ENCODE assay signal across 19 mouse cellular contexts in the genomic region with DNA sequence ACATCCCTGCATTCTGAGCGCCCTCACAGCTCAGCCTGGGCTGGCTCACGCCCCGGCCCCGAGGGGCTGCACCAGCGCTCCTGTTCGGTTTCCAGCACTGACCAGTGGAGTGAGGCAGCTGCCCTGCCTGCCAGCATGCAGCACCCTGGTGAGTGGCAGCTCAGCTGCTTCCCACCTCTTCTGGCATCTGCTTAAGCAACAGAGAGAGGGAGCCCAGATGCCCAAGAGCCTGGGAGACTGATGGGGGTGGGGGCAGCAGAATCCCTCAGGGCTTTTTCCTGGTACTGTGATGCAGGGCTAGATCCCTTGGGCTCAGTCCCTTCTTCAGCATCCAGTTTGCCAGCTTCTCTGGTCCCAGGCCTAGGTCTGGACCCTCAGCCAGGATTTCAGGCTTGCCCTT. TPM values are rescaled to one million over a fixed set of nuclear protein-coding genes. Genes with fewer than 3 reads are reported as not detected.
A peak's percentile ranks its signal among the peaks of the same experiment; 100 is the strongest.
DNase-seq lines count a peak whose midpoint lies in the region; ATAC-seq and TF ChIP-seq lines count a peak whose summit lies in the region.
"Had no signal": no experiment of that assay in that cellular context is flagged by ENCODE, and none has a peak within 500 bp of the region (broad histone marks: within the 10 kb centered on the region; RNA-seq: fewer than 3 reads in every experiment).

No protein-coding gene starts in this region.

- no peak for TF ChIP-seq POLR2A in cerebellum, adult 2 months (IDR thresholded peaks at IDR 0.05; ENCODE audit: borderline replicate concordance, insufficient read depth, low read length)

- H3K9me3 ChIP-seq in kidney, embryonic 16.5 days (ENCODE audit: low read length): no peaks in the 10 kb centered on the region
- no peaks in the 10 kb centered on the region for H3K9me3 ChIP-seq in hindbrain, embryonic 14.5 days (ENCODE audit: control insufficient read depth, low read length)
- H3K9me3 ChIP-seq: midbrain, embryonic 15.5 days had no signal

- H3K27me3 ChIP-seq in cerebellum, adult 2 months (ENCODE audit: control insufficient read depth, insufficient read depth, low read length): no peaks in the 10 kb centered on the region
- H3K27me3 ChIP-seq in kidney, embryonic 16.5 days (ENCODE audit: insufficient read depth, low read length): no peaks in the 10 kb centered on the region
- H3K27me3 ChIP-seq in hindbrain, embryonic 14.5 days (ENCODE audit: control insufficient read depth, insufficient read depth, low read length): no peaks in the 10 kb centered on the region
- H3K27me3 ChIP-seq: midbrain, embryonic 15.5 days had no signal

- no peak for TF ChIP-seq CTCF in cerebellum, adult 2 months (IDR thresholded peaks at IDR 0.05; ENCODE audit: borderline replicate concordance, insufficient read depth, low read depth, low read length)

- no peak overlapping the region for H3K4me2 ChIP-seq in kidney, embryonic 16.5 days (replicated peaks; ENCODE audit: low read depth, low read length)
- H3K4me2 ChIP-seq in hindbrain, embryonic 14.5 days (replicated peaks): no peak overlapping the region
- H3K4me2 ChIP-seq: lung, embryonic 14.5 days; midbrain, embryonic 15.5 days had no signal

- peaks cover 58% of the 10 kb centered on the region for H3K36me3 ChIP-seq in kidney, embryonic 16.5 days (ENCODE audit: insufficient read depth, low read length)
- H3K36me3 ChIP-seq in hindbrain, embryonic 14.5 days (replicated peaks; ENCODE audit: control insufficient read depth, insufficient read depth): peaks cover 84% of the 10 kb centered on the region

- 36% methylated on average over 6 of the region's 6 CpGs for WGBS in cerebellum, adult 2 months
- 55% methylated on average over 6 of the region's 6 CpGs for WGBS in kidney, embryonic 16.5 days
- 38% methylated on average over 6 of the region's 6 CpGs for WGBS in hindbrain, embryonic 14.5 days

- H3K4me3 ChIP-seq in cerebellum, adult 2 months (replicated peaks; ENCODE audit: insufficient read depth, low read depth, low read length): no peak overlapping the region
- H3K4me3 ChIP-seq in kidney, embryonic 16.5 days (ENCODE audit: low read length): no peak overlapping the region
- H3K4me3 ChIP-seq in hindbrain, embryonic 14.5 days (replicated peaks; ENCODE audit: low read length): no peak overlapping the region
- H3K4me3 ChIP-seq: midbrain, embryonic 15.5 days had no signal

- H3K4me1 ChIP-seq in cerebellum, adult 2 months (ENCODE audit: control insufficient read depth, insufficient read depth, low read length): peaks cover 3% of the 10 kb centered on the region; the same call in 1 of the 2 replicates
- peaks cover 7% of the 10 kb centered on the region; the same call in 1 of the 2 replicates for H3K4me1 ChIP-seq in kidney, embryonic 16.5 days (ENCODE audit: insufficient read depth, low read length)
- peaks cover 49% of the 10 kb centered on the region for H3K4me1 ChIP-seq in hindbrain, embryonic 14.5 days (replicated peaks; ENCODE audit: control insufficient read depth, insufficient read depth, low read length)

- H3K27ac ChIP-seq in cerebellum, adult 2 months (ENCODE audit: insufficient read depth, low read length): no peak overlapping the region
- H3K27ac ChIP-seq in kidney, embryonic 16.5 days (ENCODE audit: low read length): no peak overlapping the region
- H3K27ac ChIP-seq in hindbrain, embryonic 14.5 days: peak overlapping the region; percentile 46
- H3K27ac ChIP-seq: midbrain, embryonic 15.5 days had no signal

- ATAC-seq in kidney, embryonic 16.5 days (ENCODE audit: low FRiP score, low TSS enrichment): 0 out of 2 replicates have a peak, but pooled peaks have one; percentile 27
- ATAC-seq in hindbrain, embryonic 14.5 days (ENCODE audit: low FRiP score): no peak
- ATAC-seq: inflammation-experienced regulatory T-cells, adult 6 months; midbrain, embryonic 15.5 days had no signal

- no peak overlapping the region for H3K9ac ChIP-seq in kidney, embryonic 16.5 days (replicated peaks; ENCODE audit: low read length)
- H3K9ac ChIP-seq in hindbrain, embryonic 14.5 days: no peak overlapping the region
- H3K9ac ChIP-seq: lung, embryonic 14.5 days; midbrain, embryonic 15.5 days had no signal

- DNase-seq in cerebellum, adult 9-11 months: peak; percentile 11
- no peak for DNase-seq in cerebellum, adult 2 months
- DNase-seq in kidney, postnatal 4 days: no peak
- peak; percentile 63 for DNase-seq in brain, adult 2 months (ENCODE audit: low read depth, low spot score)
- peak; percentile 17 for DNase-seq in hindbrain, embryonic 14.5 days (ENCODE audit: low spot score)
- DNase-seq in ovary, postnatal 36 days (ENCODE audit: low spot score): no peak
- no peak for DNase-seq in urinary bladder, postnatal 25 days (ENCODE audit: low spot score)
- DNase-seq: cerebellum, adult 8-10 months; heart, postnatal 10 days; kidney, adult 9 months; lung, embryonic 14.5 days; lung, postnatal 4 days; thymus, adult 18-20 months had no signal

RNA-seq across cellular contexts. Expression of a gene that starts 30.2 kb away (rescaled TPM):
- polyA plus RNA-seq in cerebellum, adult 2 months (2012; rRNA removed): 0.38 and 0.44 TPM in 2 replicates
- 0.08 TPM in 1 of 2 replicates, not detected in the other for polyA plus RNA-seq in kidney, embryonic 16.5 days (2015; fragmentation: Nextera tagmentation; extraction: Ambion mirVana)
- polyA plus RNA-seq in hindbrain, embryonic 14.5 days (2014; fragmentation: Nextera tagmentation; extraction: Ambion mirVana): 3.3 and 4.9 TPM in 2 replicates
- polyA plus RNA-seq: liver, adult 2 months; small intestine, adult 2 months; stomach, embryonic 14.5 days had no signal

RNA-seq across cellular contexts. Expression of a gene that starts 44.0 kb away (rescaled TPM):
- 0.18 and 0.21 TPM in 2 replicates for polyA plus RNA-seq in cerebellum, adult 2 months (2012; rRNA removed)
- 0.42 and 0.71 TPM in 2 replicates for polyA plus RNA-seq in kidney, embryonic 16.5 days (2015; fragmentation: Nextera tagmentation; extraction: Ambion mirVana)
- polyA plus RNA-seq in hindbrain, embryonic 14.5 days (2014; fragmentation: Nextera tagmentation; extraction: Ambion mirVana): 0.22 and 0.23 TPM in 2 replicates
- polyA plus RNA-seq: inflammation-experienced regulatory T-cells, adult 6 months had no signal

RNA-seq across cellular contexts. Expression of a gene that starts 44.8 kb away (rescaled TPM):
- polyA plus RNA-seq in cerebellum, adult 2 months (2012; rRNA removed): 402 and 421 TPM in 2 replicates
- polyA plus RNA-seq in kidney, embryonic 16.5 days (2015; fragmentation: Nextera tagmentation; extraction: Ambion mirVana): 15.0 and 21.0 TPM in 2 replicates
- 66.3 and 73.1 TPM in 2 replicates for polyA plus RNA-seq in hindbrain, embryonic 14.5 days (2014; fragmentation: Nextera tagmentation; extraction: Ambion mirVana)

RNA-seq across cellular contexts. Expression of a gene that starts 49.1 kb away (rescaled TPM):
- 60.6 and 61.1 TPM in 2 replicates for polyA plus RNA-seq in cerebellum, adult 2 months (2012; rRNA removed)
- 29.4 and 32.8 TPM in 2 replicates for polyA plus RNA-seq in kidney, embryonic 16.5 days (2015; fragmentation: Nextera tagmentation; extraction: Ambion mirVana)
- 54.4 and 62.4 TPM in 2 replicates for polyA plus RNA-seq in hindbrain, embryonic 14.5 days (2014; fragmentation: Nextera tagmentation; extraction: Ambion mirVana)

RNA-seq across cellular contexts. Expression of a gene that starts 51.7 kb away (rescaled TPM):
- polyA plus RNA-seq in cerebellum, adult 2 months (2012; rRNA removed): 246 and 265 TPM in 2 replicates
- 143 and 147 TPM in 2 replicates for polyA plus RNA-seq in kidney, embryonic 16.5 days (2015; fragmentation: Nextera tagmentation; extraction: Ambion mirVana)
- polyA plus RNA-seq in hindbrain, embryonic 14.5 days (2014; fragmentation: Nextera tagmentation; extraction: Ambion mirVana): 92.8 and 92.9 TPM in 2 replicates

Comparison
In these comparisons a context has a peak if more than half of its experiments do, and no peak if none do; other contexts are left out.
1. DNase-seq: peak in cerebellum, adult 9-11 months (single experiment), brain, adult 2 months (single experiment) and hindbrain, embryonic 14.5 days (single experiment); none in cerebellum, adult 2 months (0 of 2), kidney, postnatal 4 days (0 of 2), ovary, postnatal 36 days (single experiment) and urinary bladder, postnatal 25 days (single experiment).